Comparison of ENCODE assay signal across 29 mouse cellular contexts in genomic region chr5:32124957-32125356, GRCm38 (mm10). TPM values are rescaled to one million over a fixed set of nuclear protein-coding genes. Genes with fewer than 3 reads are reported as not detected.
DNase-seq lines count a peak whose midpoint lies in the region; ATAC-seq and TF ChIP-seq lines count a peak whose summit lies in the region.
"Had no signal": no experiment of that assay in that cellular context is flagged by ENCODE, and none has a peak within 500 bp of the region (broad histone marks: within the 10 kb centered on the region; RNA-seq: fewer than 3 reads in every experiment).

No protein-coding gene starts in this region.

- no peak for DNase-seq in kidney, adult 18-20 months
- no peak for DNase-seq in adrenal gland, postnatal 36 days
- DNase-seq: adrenal gland, postnatal 10 days; B cell, adult 2 months; cerebellum, adult 11 months; cerebellum, adult 2 months; cerebellum, adult 9-11 months; cerebellum, postnatal 25 days; embryo, embryonic 11 days; gastrocnemius, postnatal 10 days; gastrocnemius, postnatal 36 days; heart, adult 2 months; heart, postnatal 14 days; heart, postnatal 4 days had no signal

- TF ChIP-seq POLR2A in small intestine, adult 2 months (IDR thresholded peaks at IDR 0.05; ENCODE audit: low read depth, low read length) = no peak

- H3K4me3 ChIP-seq in intestine, embryonic 15.5 days (replicated peaks) = no peak overlapping the region
- H3K4me3 ChIP-seq in small intestine, adult 2 months (ENCODE audit: low read depth, low read length) = no peak overlapping the region
- H3K4me3 ChIP-seq in stomach, embryonic 16.5 days (replicated peaks; ENCODE audit: low read length) = no peak overlapping the region
- H3K4me3 ChIP-seq in kidney, embryonic 14.5 days (ENCODE audit: low read length) = no peak overlapping the region
- H3K4me3 ChIP-seq: embryonic facial prominence, embryonic 10.5 days; embryonic facial prominence, embryonic 13.5 days; erythroblast, embryonic 14.5 days; forebrain, embryonic 12.5 days; forebrain, embryonic 15.5 days; heart, adult 2 months; heart, embryonic 10.5 days; heart, embryonic 13.5 days had no signal

- 61% methylated on average over 6 of the region's 6 CpGs for WGBS in intestine, embryonic 15.5 days
- 29% methylated on average over 6 of the region's 6 CpGs for WGBS in small intestine, adult 2 months
- 53% methylated on average over 6 of the region's 6 CpGs for WGBS in stomach, embryonic 16.5 days
- WGBS in kidney, embryonic 14.5 days = 85% methylated on average over 6 of the region's 6 CpGs

- H3K4me2 ChIP-seq in intestine, embryonic 15.5 days (replicated peaks) = no peak overlapping the region
- H3K4me2 ChIP-seq in stomach, embryonic 16.5 days (ENCODE audit: low read depth, low read length) = no peak overlapping the region
- no peak overlapping the region for H3K4me2 ChIP-seq in kidney, embryonic 14.5 days (replicated peaks; ENCODE audit: low read depth, low read length)
- H3K4me2 ChIP-seq: embryonic facial prominence, embryonic 13.5 days; forebrain, embryonic 12.5 days; forebrain, embryonic 15.5 days; heart, embryonic 13.5 days; hindbrain, embryonic 14.5 days had no signal

- no peaks in the 10 kb centered on the region for H3K27me3 ChIP-seq in intestine, embryonic 15.5 days (replicated peaks)
- H3K27me3 ChIP-seq in small intestine, adult 2 months (ENCODE audit: control insufficient read depth, insufficient read depth, low read length) = no peaks in the 10 kb centered on the region
- no peaks in the 10 kb centered on the region for H3K27me3 ChIP-seq in stomach, embryonic 16.5 days (ENCODE audit: control insufficient read depth, insufficient read depth, low read length)
- H3K27me3 ChIP-seq in kidney, embryonic 14.5 days (ENCODE audit: control insufficient read depth, insufficient read depth, low read length) = no peaks in the 10 kb centered on the region
- H3K27me3 ChIP-seq: embryonic facial prominence, embryonic 13.5 days; forebrain, embryonic 15.5 days; Patski had no signal

- H3K27ac ChIP-seq in intestine, embryonic 15.5 days = no peak overlapping the region
- peak overlapping the region; percentile 39 for H3K27ac ChIP-seq in small intestine, adult 2 months (ENCODE audit: insufficient read depth, low read depth, low read length)
- H3K27ac ChIP-seq in stomach, embryonic 16.5 days (ENCODE audit: low read length) = peak overlapping the region; percentile 69
- H3K27ac ChIP-seq in kidney, embryonic 14.5 days (ENCODE audit: low read depth, low read length) = no peak overlapping the region
- H3K27ac ChIP-seq: embryonic facial prominence, embryonic 10.5 days; embryonic facial prominence, embryonic 13.5 days; forebrain, embryonic 12.5 days; forebrain, embryonic 15.5 days; heart, adult 2 months; heart, embryonic 10.5 days; heart, embryonic 13.5 days; hindbrain, embryonic 14.5 days; hindbrain, postnatal 0 days had no signal

- H3K36me3 ChIP-seq in intestine, embryonic 15.5 days = no peaks in the 10 kb centered on the region
- H3K36me3 ChIP-seq in small intestine, adult 2 months (ENCODE audit: control insufficient read depth, insufficient read depth, low read length) = no peaks in the 10 kb centered on the region
- H3K36me3 ChIP-seq in stomach, embryonic 16.5 days (ENCODE audit: control insufficient read depth, insufficient read depth, low read length) = no peaks in the 10 kb centered on the region
- H3K36me3 ChIP-seq in kidney, embryonic 14.5 days (ENCODE audit: control insufficient read depth, insufficient read depth, low read length) = no peaks in the 10 kb centered on the region
- H3K36me3 ChIP-seq: embryonic facial prominence, embryonic 10.5 days; embryonic facial prominence, embryonic 13.5 days; forebrain, embryonic 12.5 days; forebrain, embryonic 15.5 days; G1E; heart, embryonic 10.5 days; heart, embryonic 13.5 days had no signal

- no peaks in the 10 kb centered on the region for H3K4me1 ChIP-seq in intestine, embryonic 15.5 days (replicated peaks)
- peaks cover 28% of the 10 kb centered on the region for H3K4me1 ChIP-seq in small intestine, adult 2 months (ENCODE audit: control insufficient read depth, insufficient read depth, insufficient read length, low read length)
- H3K4me1 ChIP-seq in stomach, embryonic 16.5 days (ENCODE audit: control insufficient read depth, insufficient read depth, low read length) = peaks cover 13% of the 10 kb centered on the region; the same call in 1 of the 2 replicates
- H3K4me1 ChIP-seq in kidney, embryonic 14.5 days (ENCODE audit: control insufficient read depth, insufficient read depth, low read length) = no peaks in the 10 kb centered on the region
- H3K4me1 ChIP-seq: forebrain, embryonic 15.5 days had no signal

- TF ChIP-seq CTCF in small intestine, adult 2 months (IDR thresholded peaks at IDR 0.05; ENCODE audit: extremely low read depth, insufficient read length, insufficient replicate concordance, low read depth, low read length) = no peak

- H3K9ac ChIP-seq in intestine, embryonic 15.5 days = no peak overlapping the region
- no peak overlapping the region for H3K9ac ChIP-seq in stomach, embryonic 16.5 days (ENCODE audit: low read length)
- no peak overlapping the region for H3K9ac ChIP-seq in kidney, embryonic 14.5 days (ENCODE audit: low read depth, low read length)
- H3K9ac ChIP-seq: embryonic facial prominence, embryonic 13.5 days; forebrain, embryonic 12.5 days; forebrain, embryonic 15.5 days; heart, embryonic 13.5 days; hindbrain, embryonic 14.5 days had no signal

- peak; percentile 26 for ATAC-seq in intestine, embryonic 15.5 days
- ATAC-seq in stomach, embryonic 16.5 days (ENCODE audit: insufficient read depth, low FRiP score) = peak; percentile 4; the same call in 1 of the 2 replicates
- no peak for ATAC-seq in kidney, embryonic 14.5 days (ENCODE audit: low FRiP score, low TSS enrichment)
- ATAC-seq: forebrain, embryonic 15.5 days; hindbrain, postnatal 0 days; Patski had no signal

- no peaks in the 10 kb centered on the region for H3K9me3 ChIP-seq in intestine, embryonic 15.5 days
- H3K9me3 ChIP-seq in stomach, embryonic 16.5 days (replicated peaks; ENCODE audit: control insufficient read depth, low read length) = no peaks in the 10 kb centered on the region
- H3K9me3 ChIP-seq in kidney, embryonic 14.5 days (ENCODE audit: control insufficient read depth, low read length) = no peaks in the 10 kb centered on the region
- H3K9me3 ChIP-seq: embryonic facial prominence, embryonic 10.5 days; embryonic facial prominence, embryonic 13.5 days; forebrain, embryonic 12.5 days; forebrain, embryonic 15.5 days; G1E; heart, embryonic 10.5 days; heart, embryonic 13.5 days had no signal

RNA-seq across cellular contexts. Expression of gene Fosl2, which starts 10.6 kb away (rescaled TPM):
- polyA plus RNA-seq in intestine, embryonic 15.5 days (2015; fragmentation: Nextera tagmentation; extraction: Ambion mirVana) = 7.1 and 7.3 TPM in 2 replicates
- polyA plus RNA-seq in small intestine, adult 2 months (2012; rRNA removed) = 34.9 and 116 TPM in 2 replicates
- 13.3 and 14.3 TPM in 2 replicates for polyA plus RNA-seq in stomach, embryonic 16.5 days (2015; fragmentation: Nextera tagmentation; extraction: Ambion mirVana)
- polyA plus RNA-seq in kidney, embryonic 14.5 days (2014; fragmentation: Nextera tagmentation; extraction: Ambion mirVana) = 7.0 and 7.1 TPM in 2 replicates
- total RNA-seq in adrenal gland, postnatal 36 days (2021) = 100 to 1,000 TPM; 450 to 501 TPM

Comparison
In these comparisons a context has a peak if more than half of its experiments do, and no peak if none do; other contexts are left out.
1. H3K27ac ChIP-seq: peak in small intestine, adult 2 months (single experiment) and stomach, embryonic 16.5 days (single experiment); none in intestine, embryonic 15.5 days (single experiment) and kidney, embryonic 14.5 days (single experiment).